Mouse (Mus musculus): ENCODE data around the gene Ptprc.

Gene Ptprc

GRCm38 (mm10) chr1:138175494-138175893, at the start of gene Ptprc:
TSS of gene Ptprc (minus strand) at chr1:138175708.
- no peak for DNase-seq (ENCODE audit: low spot score in 2 of 2)

- no peak for DNase-seq (ENCODE audit: low spot score in 2 of 2)
Measured at GRCm38 (mm10) chr1:138214736-138215458, 39.4 kb upstream of the Ptprc start.

- DNase-seq (ENCODE audit: low spot score in 2 of 2) = no peak
Measured at GRCm38 (mm10) chr1:138210387-138211024, 35.0 kb upstream of the Ptprc start.

- no peak for DNase-seq (ENCODE audit: low spot score in 2 of 2)
Measured at GRCm38 (mm10) chr1:138209751-138210150, 34.2 kb upstream of the Ptprc start.

GRCm38 (mm10) chr1:138206041-138206440, 30.5 kb upstream of the Ptprc start:
- DNase-seq (ENCODE audit: low spot score in 2 of 2) = no peak

GRCm38 (mm10) chr1:138191689-138192508, 16.4 kb upstream of the Ptprc start:
- peak; percentile 22 to 35 for DNase-seq (ENCODE audit: low spot score in 2 of 2)

GRCm38 (mm10) chr1:138188131-138188530, 12.6 kb upstream of the Ptprc start:
- no peak for DNase-seq (ENCODE audit: low spot score in 2 of 2)

- DNase-seq (ENCODE audit: low spot score in 2 of 2) = no peak
Measured at GRCm38 (mm10) chr1:138185904-138186303, 10.4 kb upstream of the Ptprc start.

GRCm38 (mm10) chr1:138180081-138180480, 4.6 kb upstream of the Ptprc start:
- DNase-seq (ENCODE audit: low spot score in 2 of 2) = no peak

- DNase-seq (ENCODE audit: low spot score in 2 of 2) = no peak
Measured at GRCm38 (mm10) chr1:138174705-138175492, 609 bp downstream of the Ptprc start.

GRCm38 (mm10) chr1:138174143-138174542, 1.4 kb downstream of the Ptprc start:
- DNase-seq (ENCODE audit: low spot score in 2 of 2) = no peak

- DNase-seq (ENCODE audit: low spot score in 2 of 2) = no peak
Measured at GRCm38 (mm10) chr1:138173669-138174068, 1.8 kb downstream of the Ptprc start.

GRCm38 (mm10) chr1:138172547-138172946, 3.0 kb downstream of the Ptprc start:
- DNase-seq (ENCODE audit: low spot score in 2 of 2) = no peak

GRCm38 (mm10) chr1:138172096-138172495, 3.4 kb downstream of the Ptprc start:
- DNase-seq (ENCODE audit: low spot score in 2 of 2) = no peak

GRCm38 (mm10) chr1:138166233-138166771, 9.2 kb downstream of the Ptprc start:
- DNase-seq (ENCODE audit: low spot score in 2 of 2) = no peak

- DNase-seq (ENCODE audit: low spot score in 2 of 2) = no peak
Measured at GRCm38 (mm10) chr1:138162638-138163037, 12.9 kb downstream of the Ptprc start.

GRCm38 (mm10) chr1:138158921-138159320, 16.6 kb downstream of the Ptprc start:
- DNase-seq (ENCODE audit: low spot score in 2 of 2) = no peak

GRCm38 (mm10) chr1:138158236-138158635, 17.3 kb downstream of the Ptprc start:
- no peak for DNase-seq (ENCODE audit: low spot score in 2 of 2)

GRCm38 (mm10) chr1:138157709-138158108, 17.8 kb downstream of the Ptprc start:
- no peak for DNase-seq (ENCODE audit: low spot score in 2 of 2)

GRCm38 (mm10) chr1:138157008-138157407, 18.5 kb downstream of the Ptprc start:
- no peak for DNase-seq (ENCODE audit: low spot score in 2 of 2)

- DNase-seq (ENCODE audit: low spot score in 2 of 2) = no peak
Measured at GRCm38 (mm10) chr1:138154185-138154785, 21.2 kb downstream of the Ptprc start.

Measured in frontal cortex, postnatal 36 days (tissue).